Mouse (Mus musculus): ENCODE measurements around the gene Plekhg5. TPM values are rescaled to one million over a fixed set of nuclear protein-coding genes. Genes with fewer than 3 reads are reported as not detected.

The Plekhg5 gene
- polyA plus RNA-seq, 1 experiment: 22.0 TPM

GRCm38 (mm10) chr4:152159285-152159678 lies 87.0 kb downstream of the Plekhg5 start:
- H3K4me1 ChIP-seq (replicated peaks; ENCODE audit: control insufficient read depth, insufficient read depth, low read length): peaks cover 16% of the 10 kb centered on the region
- DNase-seq: no peak
- H3K27ac ChIP-seq (ENCODE audit: control insufficient read depth, insufficient read depth, low read length): no peak overlapping the region
- WGBS: 5% methylated on average over 19 of the region's 19 CpGs
- TF ChIP-seq CTCF (IDR thresholded peaks at IDR 0.05; ENCODE audit: borderline replicate concordance, control insufficient read depth, extremely low read depth, insufficient read depth, low read length, poor library complexity): no peak
- TF ChIP-seq POLR2A (IDR thresholded peaks at IDR 0.05; ENCODE audit: control insufficient read depth, extremely low read depth, insufficient read depth, low read length, poor library complexity): no peak
- H3K4me3 ChIP-seq (ENCODE audit: control insufficient read depth, insufficient read depth, low read length): no peak overlapping the region
- H3K36me3 ChIP-seq (ENCODE audit: control insufficient read depth, insufficient read depth, low read length): no peaks in the 10 kb centered on the region
- H3K27me3 ChIP-seq (ENCODE audit: control insufficient read depth, insufficient read depth, low read length): peaks cover 17% of the 10 kb centered on the region; the same call in 1 of the 2 replicates

- DNase-seq: no peak
- Histone ChIP-seq H3K4me3 (ENCODE audit: control insufficient read depth, insufficient read depth, low read length) (no peak overlapping the region), H3K27me3 (ENCODE audit: control insufficient read depth, insufficient read depth, low read length) (peaks cover 17% of the 10 kb centered on the region; the same call in 1 of the 2 replicates), H3K36me3 (ENCODE audit: control insufficient read depth, insufficient read depth, low read length) (no peaks in the 10 kb centered on the region), H3K4me1 (replicated peaks; ENCODE audit: control insufficient read depth, insufficient read depth, low read length) (peaks cover 14% of the 10 kb centered on the region), H3K27ac (ENCODE audit: control insufficient read depth, insufficient read depth, low read length) (no peak overlapping the region)
- TF ChIP-seq POLR2A (IDR thresholded peaks at IDR 0.05; ENCODE audit: control insufficient read depth, extremely low read depth, insufficient read depth, low read length, poor library complexity) (no peak), CTCF (IDR thresholded peaks at IDR 0.05; ENCODE audit: borderline replicate concordance, control insufficient read depth, extremely low read depth, insufficient read depth, low read length, poor library complexity) (no peak)
- WGBS: 72% methylated on average over 4 of the region's 4 CpGs
Measured at GRCm38 (mm10) chr4:152160748-152161147, 88.5 kb downstream of the Plekhg5 start.

- no peaks in the 10 kb centered on the region for H3K36me3 ChIP-seq (ENCODE audit: control insufficient read depth, insufficient read depth, low read length)
- H3K27ac ChIP-seq (ENCODE audit: control insufficient read depth, insufficient read depth, low read length): no peak overlapping the region
- peaks cover 17% of the 10 kb centered on the region for H3K4me1 ChIP-seq (replicated peaks; ENCODE audit: control insufficient read depth, insufficient read depth, low read length)
- H3K4me3 ChIP-seq (ENCODE audit: control insufficient read depth, insufficient read depth, low read length): no peak overlapping the region
- WGBS: 93% methylated on average over 6 of the region's 6 CpGs
- TF ChIP-seq POLR2A (IDR thresholded peaks at IDR 0.05; ENCODE audit: control insufficient read depth, extremely low read depth, insufficient read depth, low read length, poor library complexity) (no peak), CTCF (IDR thresholded peaks at IDR 0.05; ENCODE audit: borderline replicate concordance, control insufficient read depth, extremely low read depth, insufficient read depth, low read length, poor library complexity) (no peak)
- H3K27me3 ChIP-seq (ENCODE audit: control insufficient read depth, insufficient read depth, low read length): peaks cover 17% of the 10 kb centered on the region; the same call in 1 of the 2 replicates
- DNase-seq: no peak
Measured at GRCm38 (mm10) chr4:152161601-152162000, 89.3 kb downstream of the Plekhg5 start.

GRCm38 (mm10) chr4:152162748-152163147 lies 90.5 kb downstream of the Plekhg5 start:
- H3K36me3 ChIP-seq (ENCODE audit: control insufficient read depth, insufficient read depth, low read length): no peaks in the 10 kb centered on the region
- H3K27me3 ChIP-seq (ENCODE audit: control insufficient read depth, insufficient read depth, low read length): peaks cover 17% of the 10 kb centered on the region; the same call in 1 of the 2 replicates
- TF ChIP-seq POLR2A (IDR thresholded peaks at IDR 0.05; ENCODE audit: control insufficient read depth, extremely low read depth, insufficient read depth, low read length, poor library complexity) (no peak), CTCF (IDR thresholded peaks at IDR 0.05; ENCODE audit: borderline replicate concordance, control insufficient read depth, extremely low read depth, insufficient read depth, low read length, poor library complexity) (no peak)
- no peak overlapping the region for H3K4me3 ChIP-seq (ENCODE audit: control insufficient read depth, insufficient read depth, low read length)
- H3K4me1 ChIP-seq (replicated peaks; ENCODE audit: control insufficient read depth, insufficient read depth, low read length): peaks cover 17% of the 10 kb centered on the region
- H3K27ac ChIP-seq (ENCODE audit: control insufficient read depth, insufficient read depth, low read length): no peak overlapping the region
- no peak for DNase-seq
- WGBS: 81% methylated on average over 2 of the region's 2 CpGs

Other genes with a start within 250 kb of the Plekhg5 start
- 23.6 and 27.1 TPM in 2 replicates for gene Camta1, start 210.6 kb upstream of the Plekhg5 start, polyA plus RNA-seq (2012; rRNA removed)
- 61.4 and 67.0 TPM in 2 replicates for gene Dnajc11, start 138.8 kb upstream of the Plekhg5 start, polyA plus RNA-seq (2012; rRNA removed)
- 71.0 and 72.0 TPM in 2 replicates for gene Thap3, start 83.5 kb upstream of the Plekhg5 start, polyA plus RNA-seq (2012; rRNA removed)
- 9.6 and 11.4 TPM in 2 replicates for gene Phf13, start 76.2 kb upstream of the Plekhg5 start, polyA plus RNA-seq (2012; rRNA removed)
- 33.8 and 41.5 TPM in 2 replicates for gene Klhl21, start 63.7 kb upstream of the Plekhg5 start, polyA plus RNA-seq (2012; rRNA removed)
- gene Zbtb48, start 44.8 kb upstream of the Plekhg5 start, polyA plus RNA-seq (2012; rRNA removed): 27.4 and 31.2 TPM in 2 replicates
- 0.34 and 0.40 TPM in 2 replicates for gene Tas1r1, start 33.9 kb upstream of the Plekhg5 start, polyA plus RNA-seq (2012; rRNA removed)
- 40.5 and 48.6 TPM in 2 replicates for gene Nol9, start 33.2 kb upstream of the Plekhg5 start, polyA plus RNA-seq (2012; rRNA removed)
- 19.9 and 20.6 TPM in 2 replicates for gene Tnfrsf25, start 43.4 kb downstream of the Plekhg5 start, polyA plus RNA-seq (2012; rRNA removed)
- 5.7 and 6.5 TPM in 2 replicates for gene Espn, start 79.9 kb downstream of the Plekhg5 start, polyA plus RNA-seq (2012; rRNA removed)
- gene Hes2, start 86.4 kb downstream of the Plekhg5 start, polyA plus RNA-seq (2012; rRNA removed): 0.07 and 0.20 TPM in 2 replicates
- gene Acot7, start 105.6 kb downstream of the Plekhg5 start, polyA plus RNA-seq (2012; rRNA removed): 56.6 and 80.8 TPM in 2 replicates
- 5.3 and 5.5 TPM in 2 replicates for gene Gpr153, start 201.7 kb downstream of the Plekhg5 start, polyA plus RNA-seq (2012; rRNA removed)
- gene Hes3, start 219.2 kb downstream of the Plekhg5 start, polyA plus RNA-seq (2012; rRNA removed): 0.19 and 0.28 TPM in 2 replicates
- gene Icmt, start 224.7 kb downstream of the Plekhg5 start, polyA plus RNA-seq (2012; rRNA removed): 42.6 and 48.1 TPM in 2 replicates
- 0.57 and 10.2 TPM in 2 replicates for gene Rnf207, start 246.5 kb downstream of the Plekhg5 start, polyA plus RNA-seq (2012; rRNA removed)